Mouse (Mus musculus) testis, postnatal 10 days (tissue): ENCODE data around the gene Xpo4.

Experiments
- DNase-seq: peaks from one replicate; pipeline ENCODE4 v3.0.0; 2021; ENCODE audit warnings: low spot score

The Xpo4 gene

GRCm38 (mm10) chr14:57664822-57665627 lies at the start of gene Xpo4:
Gene Xpo4, minus strand, starts transcription at chr14:57665430.
- DNase-seq: peak; percentile 90

GRCm38 (mm10) chr14:57712884-57713283 lies 47.7 kb upstream of the Xpo4 start:
- no peak for DNase-seq

- DNase-seq: no peak
These were observed 45.8 kb upstream of the Xpo4 start for GRCm38 (mm10) chr14:57711059-57711458.

GRCm38 (mm10) chr14:57709171-57709570 lies 43.9 kb upstream of the Xpo4 start:
- DNase-seq: no peak

- peak; percentile 65 for DNase-seq
These were observed 43.4 kb upstream of the Xpo4 start for GRCm38 (mm10) chr14:57708580-57708979.

- DNase-seq: peak; percentile 66
These were observed 42.1 kb upstream of the Xpo4 start for GRCm38 (mm10) chr14:57707100-57707893.

GRCm38 (mm10) chr14:57706760-57707099 lies 41.5 kb upstream of the Xpo4 start:
- no peak for DNase-seq

GRCm38 (mm10) chr14:57705759-57706158 lies 40.5 kb upstream of the Xpo4 start:
- DNase-seq: no peak

- DNase-seq: no peak
These were observed 39.8 kb upstream of the Xpo4 start for GRCm38 (mm10) chr14:57705075-57705474.

GRCm38 (mm10) chr14:57701915-57702477 lies 36.8 kb upstream of the Xpo4 start:
- no peak for DNase-seq

- no peak for DNase-seq
These were observed 34.3 kb upstream of the Xpo4 start for GRCm38 (mm10) chr14:57699461-57699970.

- DNase-seq: no peak
These were observed 33.8 kb upstream of the Xpo4 start for GRCm38 (mm10) chr14:57699016-57699415.

- peak; percentile 40 for DNase-seq
These were observed 30.8 kb upstream of the Xpo4 start for GRCm38 (mm10) chr14:57696066-57696465.

- DNase-seq: peak; percentile 42
These were observed 30.3 kb upstream of the Xpo4 start for GRCm38 (mm10) chr14:57695550-57695949.

GRCm38 (mm10) chr14:57694246-57694645 lies 29.0 kb upstream of the Xpo4 start:
- DNase-seq: peak; percentile 22

GRCm38 (mm10) chr14:57692517-57693130 lies 27.4 kb upstream of the Xpo4 start:
- no peak for DNase-seq

- DNase-seq: peak; percentile 62
These were observed 26.1 kb upstream of the Xpo4 start for GRCm38 (mm10) chr14:57691316-57691715.

- DNase-seq: peak; percentile 22
These were observed 25.5 kb upstream of the Xpo4 start for GRCm38 (mm10) chr14:57690681-57691080.

- peak; percentile 21 for DNase-seq
These were observed 22.8 kb upstream of the Xpo4 start for GRCm38 (mm10) chr14:57688066-57688465.

GRCm38 (mm10) chr14:57687441-57687840 lies 22.2 kb upstream of the Xpo4 start:
- peak; percentile 32 for DNase-seq

GRCm38 (mm10) chr14:57686647-57687046 lies 21.4 kb upstream of the Xpo4 start:
- DNase-seq: peak; percentile 35

GRCm38 (mm10) chr14:57684579-57684978 lies 19.3 kb upstream of the Xpo4 start:
- DNase-seq: peak; percentile 82
